Mouse (Mus musculus) cortical plate, adult 2 months (tissue): ENCODE measurements at regions not wholly inside any gene's neighbourhood (a gene's known extent, or its start where the extent isn't known, plus 50 kb on each side); places are given as distances from the start of the nearest gene placed in this dataset.

Experiments
- CTCF ChIP-seq: fragments of 200-500 bp; IDR thresholded peaks from 2 replicates; pipeline ENCODE4 v1.5.1; 2011; ENCODE audit warnings: mild to moderate bottlenecking, control low read depth, low read length; ENCODE audit not compliant: insufficient read depth; ENCODE audit errors: extremely low read depth
- POLR2A ChIP-seq: fragments of 200-500 bp; IDR thresholded peaks from 2 replicates; pipeline ENCODE4 v1.6.1; 2011; ENCODE audit warnings: mild to moderate bottlenecking, low read length, control low read depth; ENCODE audit not compliant: insufficient read depth; ENCODE audit errors: extremely low read depth

GRCm38 (mm10) chr12:29128844-29129243, 377.2 kb downstream of the Eipr1 start:
- TF ChIP-seq CTCF = peak; percentile 61
- TF ChIP-seq POLR2A = no peak
